ENCODE assay signal across 10 mouse cellular contexts in genomic region chr19:5781532-5781931, GRCm38 (mm10).
"Had no signal": no experiment of that assay in that cellular context is flagged by ENCODE, and none has a peak within 500 bp of the region (broad histone marks: within the 10 kb centered on the region; RNA-seq: fewer than 3 reads in every experiment).

No protein-coding gene starts in this region.

- H3K27me3 ChIP-seq: limb, embryonic 15.5 days; liver, embryonic 12.5 days; midbrain, embryonic 13.5 days had no signal

- H3K9ac ChIP-seq: limb, embryonic 15.5 days; liver, embryonic 12.5 days; midbrain, embryonic 13.5 days had no signal

- H3K4me2 ChIP-seq: limb, embryonic 15.5 days; liver, embryonic 12.5 days; midbrain, embryonic 13.5 days had no signal

- H3K9me3 ChIP-seq: limb, embryonic 15.5 days; liver, embryonic 12.5 days; midbrain, embryonic 13.5 days had no signal

- H3K27ac ChIP-seq: left cerebral cortex, adult 2 months; limb, embryonic 15.5 days; liver, embryonic 12.5 days; midbrain, embryonic 13.5 days had no signal

- H3K36me3 ChIP-seq: limb, embryonic 15.5 days; liver, embryonic 12.5 days; midbrain, embryonic 13.5 days had no signal

- ATAC-seq: intestine, embryonic 16.5 days; liver, embryonic 12.5 days; midbrain, embryonic 13.5 days had no signal

- H3K4me1 ChIP-seq: limb, embryonic 15.5 days; midbrain, embryonic 13.5 days had no signal

- DNase-seq: kidney, adult 8-10 months; kidney, postnatal 25 days; right cerebral cortex, postnatal 14 days; thymus, adult 2 months; thymus, postnatal 25 days had no signal

- H3K4me3 ChIP-seq: left cerebral cortex, adult 2 months; limb, embryonic 15.5 days; liver, embryonic 12.5 days; midbrain, embryonic 13.5 days had no signal
